Mouse (Mus musculus) kidney, postnatal 36 days (tissue): ENCODE data around the gene Gm45062.
"Not testable (repeated sequence)": the region's sequence is repeated elsewhere in the genome, so short reads cannot be mapped to it uniquely, and the experiment has no call there.

Source experiments
- DNase-seq, 2 experiments: peaks; one replicate each; pipeline ENCODE4 v3.0.0; 2021 to 2022; ENCODE audit warnings: mixed read lengths in 2 of 2

Gene Gm45062

DNA sequence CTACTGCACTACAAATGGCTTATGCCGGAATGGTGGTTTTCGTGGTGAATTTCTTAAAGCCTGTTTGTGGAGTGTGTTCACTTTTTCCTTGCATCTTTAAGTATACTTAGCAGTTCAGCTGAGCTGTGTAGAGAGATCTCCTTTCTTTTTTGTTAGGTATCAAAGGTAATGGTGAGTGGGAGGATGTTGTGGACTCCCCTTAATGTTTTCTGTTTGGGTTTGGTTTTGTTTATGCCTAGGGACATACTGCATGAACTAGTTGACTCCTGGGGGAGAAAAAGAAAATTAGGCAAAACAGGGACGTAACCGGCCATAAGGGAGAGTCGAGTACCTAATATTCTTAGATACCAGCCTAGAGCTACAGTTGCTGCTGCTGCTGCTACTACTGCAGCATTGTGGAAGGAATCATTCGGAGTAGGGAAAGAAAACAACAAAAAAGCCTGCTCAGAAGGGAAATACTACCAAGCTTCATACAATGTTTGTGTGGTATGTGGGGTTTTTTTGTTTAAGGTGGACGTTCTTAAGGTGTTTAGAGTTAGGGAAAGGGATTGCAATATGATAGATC lies 251.7 kb downstream of the Gm45062 start:
- no peak for DNase-seq

DNA sequence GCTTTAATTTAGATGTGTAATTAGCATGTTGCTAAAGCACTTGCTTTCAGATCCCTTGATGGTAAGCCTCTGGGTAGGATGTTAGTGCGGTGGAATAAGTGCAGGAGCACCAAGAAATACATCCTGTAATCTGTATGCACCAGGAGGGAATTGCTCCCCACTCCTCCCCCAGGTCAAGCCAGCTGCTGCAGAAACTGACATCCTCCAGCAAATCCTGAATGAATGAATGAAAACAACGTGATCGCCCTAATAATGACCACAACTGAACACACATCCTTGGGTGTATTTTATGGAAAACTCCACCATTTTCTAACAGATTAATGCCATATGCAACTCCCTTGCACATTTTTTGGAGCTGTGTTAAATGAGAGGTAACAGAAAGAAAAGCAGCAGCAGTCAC lies 252.2 kb downstream of the Gm45062 start:
- DNase-seq = no peak

DNA sequence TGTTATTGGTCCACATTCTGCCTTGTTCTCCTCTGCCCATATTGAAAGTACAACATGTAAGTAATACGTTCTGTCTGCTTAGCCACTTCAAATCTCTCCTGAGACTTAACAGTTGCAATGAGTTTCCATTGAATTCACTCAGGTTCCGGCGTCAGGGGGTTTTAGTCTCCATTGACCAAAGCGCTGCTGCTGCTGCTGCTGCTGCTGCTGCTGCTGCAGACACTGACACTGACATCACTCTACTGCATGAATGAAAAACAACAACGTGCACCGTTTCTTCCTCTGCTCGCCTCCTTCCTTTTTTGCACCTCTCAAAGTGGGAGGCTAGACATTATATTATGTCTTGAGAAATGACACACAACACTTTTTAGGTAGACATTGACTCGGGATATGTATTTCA lies 253.2 kb downstream of the Gm45062 start:
- no peak for DNase-seq

DNA sequence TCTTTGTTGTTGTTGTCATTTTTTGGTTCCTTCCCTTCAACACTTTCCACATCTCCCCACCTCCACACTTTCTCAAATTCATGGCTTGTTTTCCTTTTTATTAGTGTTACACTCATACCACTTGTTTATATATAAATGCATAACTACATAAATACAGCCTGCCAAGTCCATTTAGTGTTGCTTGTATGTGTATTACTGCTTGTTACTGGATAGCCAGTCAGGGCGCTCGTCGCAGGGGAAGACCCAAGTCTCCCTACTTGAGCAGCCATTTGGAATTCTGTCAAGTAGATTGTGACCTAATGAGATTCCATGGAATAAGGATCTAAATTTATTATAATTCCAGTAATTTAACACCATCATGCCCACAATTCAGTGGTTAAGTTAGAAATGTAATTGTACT lies 260.4 kb downstream of the Gm45062 start:
- DNase-seq = no peak

GRCm38 (mm10) chr6:8521231-8521630 lies 262.0 kb downstream of the Gm45062 start:
- DNase-seq = no peak

DNA sequence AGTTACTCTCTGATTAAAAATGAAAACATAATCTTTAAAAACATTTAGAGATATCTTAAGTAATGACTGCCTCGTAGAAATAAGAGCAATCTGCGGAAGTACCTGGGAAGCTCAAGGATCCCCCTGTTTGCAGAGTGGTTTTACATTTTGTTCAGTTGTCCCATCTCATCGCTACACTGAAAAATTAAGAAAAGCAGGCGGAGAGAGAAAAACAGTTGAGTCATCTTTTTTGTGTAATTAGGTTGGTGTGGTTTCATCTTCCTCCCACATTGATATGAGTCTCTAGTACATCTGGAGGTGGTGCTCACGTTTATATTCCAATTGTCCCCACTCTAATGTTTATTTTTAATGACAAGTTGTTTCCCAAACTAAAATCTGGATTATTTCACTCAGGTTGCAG lies 265.5 kb downstream of the Gm45062 start:
- no peak for DNase-seq

DNA sequence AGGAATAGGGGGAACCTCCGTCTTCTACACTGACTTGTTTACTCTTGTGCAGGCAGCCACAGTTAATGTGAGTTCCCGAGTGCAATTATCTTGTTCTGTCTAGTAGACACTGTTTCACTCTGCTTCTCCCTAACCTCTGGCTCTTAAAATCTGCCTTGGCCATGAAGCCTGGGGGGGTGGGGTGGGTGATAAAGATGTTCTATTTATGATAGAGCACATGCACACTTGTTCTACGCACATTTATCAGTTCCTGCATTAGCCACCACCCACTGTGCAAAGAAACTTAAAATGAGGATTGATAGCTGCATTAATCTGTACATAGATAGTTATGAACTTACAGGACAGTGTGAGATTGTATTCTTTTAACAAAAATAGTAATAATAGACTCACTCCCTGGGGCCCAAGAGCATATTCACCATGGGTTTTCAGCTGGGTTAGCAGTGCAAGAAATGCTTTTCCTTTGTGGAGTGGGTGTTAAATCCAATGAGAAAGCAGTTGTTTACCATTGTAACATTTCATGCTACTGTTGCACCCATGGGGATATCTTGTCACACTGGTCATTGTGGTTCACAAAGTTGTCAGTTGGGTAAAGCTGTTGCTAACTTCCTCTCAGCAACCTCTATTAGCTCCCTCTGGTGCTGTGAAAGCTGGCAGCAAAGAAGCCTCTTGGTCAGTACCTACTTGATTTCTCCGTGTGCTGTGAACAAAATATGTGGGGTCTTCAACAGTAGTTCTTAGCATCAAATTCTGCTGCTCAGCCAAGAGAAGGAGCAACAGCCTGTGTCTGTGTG lies 272.0 kb downstream of the Gm45062 start:
- DNase-seq = no peak

DNA sequence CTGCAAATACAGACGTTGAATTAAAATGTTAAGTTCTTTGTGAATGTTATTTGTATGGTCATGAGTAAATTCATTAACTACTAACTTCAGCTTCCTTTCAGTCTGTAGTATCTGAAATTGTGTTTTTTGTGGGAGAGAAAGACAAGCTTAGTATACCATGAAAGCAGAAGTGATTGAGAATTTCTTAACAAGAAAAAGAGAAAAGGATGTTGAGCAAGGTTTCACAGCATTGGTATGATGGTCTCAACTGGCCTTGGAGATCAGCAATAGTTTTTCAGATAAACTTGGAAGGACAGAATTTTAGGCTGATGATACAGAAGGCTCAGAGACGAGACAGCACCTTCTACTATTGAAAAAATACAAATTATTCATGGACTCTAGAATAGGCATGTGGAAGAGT lies 277.7 kb downstream of the Gm45062 start:
- DNase-seq = no peak

- not testable (repeated sequence) for DNase-seq
These were observed 282.3 kb downstream of the Gm45062 start for GRCm38 (mm10) chr6:8541531-8541930.

DNA sequence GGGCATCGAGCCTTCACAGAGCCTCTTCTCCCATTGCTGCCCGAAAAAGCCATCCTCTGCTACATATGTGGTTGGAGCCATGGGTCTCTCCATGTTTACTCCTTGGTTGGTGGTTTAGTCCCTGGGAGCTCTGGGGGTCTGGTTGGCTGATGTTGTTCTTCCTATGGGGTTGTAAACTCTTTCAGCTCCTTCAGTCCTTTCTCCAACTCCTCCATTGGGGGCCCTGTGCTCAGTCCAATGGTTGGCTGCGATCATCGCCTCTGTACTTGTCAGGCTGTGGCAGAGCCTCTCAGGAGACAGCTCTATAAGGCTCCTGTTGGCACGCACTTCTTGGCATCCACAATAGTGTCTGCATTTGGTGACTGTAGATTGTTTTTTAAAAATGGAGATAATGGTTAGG lies 285.6 kb downstream of the Gm45062 start:
- no peak for DNase-seq

DNA sequence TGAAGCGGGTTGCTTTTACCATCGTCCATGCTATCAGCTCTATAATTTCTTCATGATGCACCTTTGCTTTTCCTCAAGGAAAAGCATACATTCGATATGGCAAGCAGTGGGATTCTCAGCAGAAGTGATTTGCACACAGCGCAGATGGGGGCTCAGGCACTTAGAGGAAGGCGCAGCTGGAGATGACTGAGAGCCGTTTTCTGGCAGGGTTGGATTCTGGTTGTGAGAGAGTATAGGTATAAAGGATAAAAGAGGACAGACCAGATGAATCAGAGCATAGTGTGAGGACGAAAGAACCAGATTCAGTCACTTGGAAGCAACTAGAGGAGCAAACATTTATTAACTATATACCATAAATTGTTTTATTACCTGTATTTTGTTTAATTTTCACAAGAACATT lies 286.5 kb downstream of the Gm45062 start:
- DNase-seq = no peak

DNA sequence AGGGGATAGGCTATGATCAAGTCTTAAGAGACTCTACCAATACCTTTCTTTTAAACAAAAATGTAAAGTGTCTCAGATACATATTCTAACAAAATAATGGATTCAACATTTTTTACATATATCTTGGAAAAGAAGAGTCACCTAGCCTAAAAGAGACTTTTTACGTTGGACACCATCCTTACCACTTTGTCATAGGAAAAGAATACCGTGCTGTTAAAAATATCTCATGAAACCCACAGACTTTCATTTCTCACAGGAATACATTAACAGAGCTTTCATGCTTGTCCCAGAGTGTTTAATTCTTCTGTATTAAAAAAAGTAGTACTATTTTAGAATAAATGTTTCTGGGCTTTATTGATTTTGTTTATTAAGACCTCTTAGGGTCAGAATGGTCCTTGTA lies 291.9 kb downstream of the Gm45062 start:
- DNase-seq = no peak

DNA sequence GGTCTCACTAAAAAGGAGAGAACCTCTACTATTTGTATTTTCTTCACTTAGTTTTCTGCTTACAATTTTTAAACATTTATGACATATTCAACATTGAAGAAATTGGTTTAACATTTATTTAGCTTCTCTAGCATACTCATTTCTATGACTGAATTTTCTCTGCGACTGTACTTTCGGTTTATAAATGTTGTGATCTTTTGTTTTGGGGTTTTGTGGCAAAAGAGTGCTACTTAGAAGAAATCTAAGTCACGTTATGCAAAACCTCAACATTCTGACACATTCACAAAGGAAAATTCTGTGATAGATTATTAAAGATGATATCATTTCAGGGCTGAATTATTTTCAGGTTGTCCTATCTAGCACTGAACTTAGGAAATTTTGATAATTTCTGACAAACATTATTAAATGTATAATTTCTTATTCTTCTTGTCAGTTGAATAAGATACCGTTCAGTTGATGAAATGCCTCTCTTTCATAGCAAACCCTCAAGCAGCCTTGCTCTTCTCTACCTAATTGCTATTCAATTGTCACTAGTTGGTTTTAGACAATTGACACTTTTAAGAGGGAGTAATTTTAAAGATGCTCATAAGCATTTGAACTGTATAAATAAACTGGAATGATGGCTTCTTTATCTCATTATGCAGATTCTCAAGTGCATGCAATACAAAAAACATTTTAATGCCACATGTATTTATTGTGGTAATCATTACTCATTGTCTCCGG lies 297.8 kb downstream of the Gm45062 start:
- no peak for DNase-seq

GRCm38 (mm10) chr6:8560682-8561081 lies 301.4 kb downstream of the Gm45062 start:
- peak in 1 of 2 experiments; percentile 6 for DNase-seq

DNA sequence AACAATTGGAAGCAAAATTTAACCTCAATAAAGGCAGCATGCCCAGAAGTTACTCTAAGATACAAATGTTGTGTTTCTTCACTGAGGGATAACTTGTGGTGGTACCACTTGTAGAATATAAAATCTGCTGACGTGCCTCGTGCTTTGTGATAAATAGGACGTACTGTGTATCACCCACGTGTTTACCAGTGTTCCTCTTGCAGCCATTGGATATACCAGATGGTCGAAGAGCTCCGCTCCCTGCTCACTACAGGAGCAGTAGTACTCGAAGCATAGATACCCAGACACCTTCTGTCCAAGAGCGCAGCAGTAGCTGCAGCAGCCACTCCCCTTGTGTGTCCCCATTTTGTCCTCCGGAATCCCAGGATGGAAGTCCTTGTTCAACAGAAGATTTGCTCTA lies 323.1 kb downstream of the Gm45062 start:
- DNase-seq = no peak

GRCm38 (mm10) chr6:8583892-8584291 lies 324.6 kb downstream of the Gm45062 start:
- DNase-seq = no peak

GRCm38 (mm10) chr6:8591665-8592064 lies 332.4 kb downstream of the Gm45062 start:
- no peak for DNase-seq

- DNase-seq = no peak
These were observed 358.1 kb downstream of the Gm45062 start for GRCm38 (mm10) chr6:8617369-8617768.

DNA sequence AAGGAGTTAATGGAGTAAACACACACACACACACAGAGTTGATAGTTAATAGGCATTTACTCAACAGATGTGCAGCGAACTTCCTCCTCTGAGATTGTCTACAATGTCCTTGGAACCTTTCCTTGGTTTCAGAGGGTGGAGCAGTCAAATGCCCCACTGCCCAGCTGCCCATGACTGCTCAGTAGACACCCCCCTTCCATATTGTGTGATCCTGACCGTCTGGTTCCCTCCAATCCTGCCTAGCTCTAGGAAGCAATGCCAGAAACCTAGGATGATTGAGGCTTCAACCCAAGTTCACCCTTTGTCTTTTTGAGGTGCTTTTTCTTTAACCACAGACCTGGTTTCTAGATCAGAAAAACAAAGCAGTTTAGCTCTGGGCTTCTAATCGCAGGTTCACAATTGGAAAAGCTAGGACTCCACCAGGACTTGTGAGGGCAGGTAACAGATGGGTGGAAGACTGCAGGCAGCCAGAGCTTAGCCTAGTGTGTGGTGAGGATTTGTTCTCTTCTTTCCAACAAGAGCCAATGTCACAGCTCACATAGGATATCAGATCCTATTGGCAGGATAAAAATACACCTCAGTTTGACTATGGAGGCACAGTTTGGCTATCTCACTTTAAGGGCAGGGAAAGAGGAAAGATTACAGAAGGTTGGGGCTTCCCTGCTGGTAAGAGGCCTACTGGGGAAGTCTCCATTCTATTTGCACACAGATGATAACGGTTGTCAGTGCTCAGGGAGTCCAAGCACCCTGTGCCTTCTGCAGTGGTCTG lies 360.5 kb downstream of the Gm45062 start:
- DNase-seq = no peak

- no peak for DNase-seq
These were observed 363.8 kb downstream of the Gm45062 start for GRCm38 (mm10) chr6:8623045-8623444.

DNA sequence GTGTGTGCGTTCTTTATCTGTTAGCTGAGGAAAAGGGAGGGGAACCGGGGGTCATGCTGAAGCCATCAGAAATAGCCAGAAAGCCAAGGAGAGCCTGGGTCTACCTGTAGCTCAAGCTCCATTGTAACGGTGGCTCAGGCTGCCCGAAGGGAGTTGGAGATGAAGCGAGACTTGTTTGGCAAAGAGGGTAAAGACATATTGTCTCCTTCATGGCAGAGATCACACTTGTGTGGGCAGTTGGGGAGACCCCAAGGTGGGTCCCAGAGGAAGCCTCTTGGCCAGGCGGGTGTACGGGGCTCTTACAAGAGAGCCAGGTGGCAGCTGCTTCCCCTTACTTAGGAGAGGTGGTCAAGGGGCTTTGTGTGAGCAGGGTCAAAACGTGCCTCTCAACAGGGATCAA lies 369.0 kb downstream of the Gm45062 start:
- DNase-seq = no peak

DNA sequence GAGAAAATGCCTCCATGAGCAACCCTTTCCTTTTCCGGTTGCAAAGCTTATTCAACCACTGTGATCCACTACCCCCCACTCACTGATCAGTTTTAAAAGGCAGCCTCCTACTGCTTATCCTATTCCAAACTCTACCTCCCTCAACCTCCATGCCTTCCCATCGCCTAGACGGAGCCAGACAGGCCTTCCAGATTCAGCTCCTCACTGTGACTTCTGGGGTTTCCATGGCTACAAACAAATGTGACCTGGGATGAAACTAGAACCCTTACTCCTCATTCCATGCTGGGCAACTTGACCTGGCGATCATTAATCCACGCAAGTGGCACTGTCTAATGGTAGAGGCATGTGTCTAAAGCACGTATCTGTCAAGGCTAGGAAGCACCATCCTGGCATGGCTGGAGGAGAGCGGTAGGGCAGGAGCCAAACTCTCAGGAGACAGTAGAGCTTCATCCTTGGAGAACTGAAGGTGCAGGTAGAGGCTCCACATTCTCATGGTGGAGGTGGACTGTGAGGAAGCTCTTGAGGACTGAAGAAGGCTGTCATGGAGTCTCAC lies 369.5 kb downstream of the Gm45062 start:
- DNase-seq = no peak

GRCm38 (mm10) chr6:8630531-8630930 lies 371.3 kb downstream of the Gm45062 start:
- no peak for DNase-seq
